Mouse (Mus musculus): ENCODE results near the gene Zwint. TPM values are rescaled to one million over a fixed set of nuclear protein-coding genes. Genes with fewer than 3 reads are reported as not detected.
A peak's percentile ranks its signal among the peaks of the same experiment; 100 is the strongest.

Gene Zwint
- total RNA-seq (2014; rRNA removed) = 60.8 and 62.7 TPM in 2 replicates
- polyA plus RNA-seq (2012; rRNA removed) = 47.7 and 50.4 TPM in 2 replicates

- TF ChIP-seq CTCF (IDR thresholded peaks at IDR 0.05; ENCODE audit: low read depth, low read length) = no peak
- TF ChIP-seq POLR2A (IDR thresholded peaks at IDR 0.05; ENCODE audit: extremely low read depth, insufficient read depth, low read length) = peak; percentile 70; the same call in 1 of the 2 replicates
Observed at GRCm38 (mm10) chr10:72654270-72655016, at the start of gene Zwint. TSS of gene Zwint (plus strand) at chr10:72654845.

GRCm38 (mm10) chr10:72613125-72613915 is 41.3 kb upstream of the Zwint start:
- no peak for DNase-seq (ENCODE audit: extremely low read depth, low read depth, low spot score)
- TF ChIP-seq POLR2A (IDR thresholded peaks at IDR 0.05; ENCODE audit: extremely low read depth, insufficient read depth, low read length) (no peak), CTCF (IDR thresholded peaks at IDR 0.05; ENCODE audit: low read depth, low read length) (no peak)
- Histone ChIP-seq H3K79me2 (ENCODE audit: control insufficient read depth, insufficient read depth, low read length) (no peaks in the 10 kb centered on the region), H3K27ac (replicated peaks; ENCODE audit: insufficient read depth, low read depth, low read length) (no peak overlapping the region), H3K36me3 (ENCODE audit: control insufficient read depth, insufficient read depth, low read length) (no peaks in the 10 kb centered on the region), H3K4me1 (ENCODE audit: control insufficient read depth, insufficient read depth, low read length) (peaks cover 3% of the 10 kb centered on the region; the same call in 1 of the 2 replicates), H3K9ac (ENCODE audit: low read depth, low read length) (no peak overlapping the region), H3K27me3 (ENCODE audit: control insufficient read depth, insufficient read depth, low read length) (no peaks in the 10 kb centered on the region), H3K4me3 (ENCODE audit: insufficient read depth, low read depth, low read length) (no peak overlapping the region)
- WGBS = 87% methylated on average over 5 of the region's 5 CpGs

More at GRCm38 (mm10) chr10:72654270-72655016, at the start of gene Zwint:
- H3K4me3 ChIP-seq (ENCODE audit: insufficient read depth, low read depth, low read length) = peak within 1 kb of the TSS; percentile 96
- WGBS = 2% methylated on average over 36 of the region's 36 CpGs
- DNase-seq (ENCODE audit: extremely low read depth, low read depth, low spot score) = peak; percentile 89
- peaks cover 8% of the 10 kb centered on the region for H3K4me1 ChIP-seq (ENCODE audit: control insufficient read depth, insufficient read depth, low read length)
- no peaks in the 10 kb centered on the region for H3K27me3 ChIP-seq (ENCODE audit: control insufficient read depth, insufficient read depth, low read length)
- peak within 1 kb of the TSS; percentile 53 for H3K27ac ChIP-seq (replicated peaks; ENCODE audit: insufficient read depth, low read depth, low read length)
- peaks cover 14% of the 10 kb centered on the region for H3K79me2 ChIP-seq (ENCODE audit: control insufficient read depth, insufficient read depth, low read length)
- peak within 1 kb of the TSS; percentile 90 for H3K9ac ChIP-seq (ENCODE audit: low read depth, low read length)
- H3K36me3 ChIP-seq (ENCODE audit: control insufficient read depth, insufficient read depth, low read length) = peaks cover 13% of the 10 kb centered on the region; the same call in 1 of the 2 replicates

GRCm38 (mm10) chr10:72616153-72616552 is 38.5 kb upstream of the Zwint start:
- no peaks in the 10 kb centered on the region for H3K27me3 ChIP-seq (ENCODE audit: control insufficient read depth, insufficient read depth, low read length)
- H3K27ac ChIP-seq (replicated peaks; ENCODE audit: insufficient read depth, low read depth, low read length) = no peak overlapping the region
- 30% methylated on average over 2 of the region's 2 CpGs for WGBS

GRCm38 (mm10) chr10:72620527-72620926 is 34.1 kb upstream of the Zwint start:
- no peak overlapping the region for H3K9ac ChIP-seq (ENCODE audit: low read depth, low read length)
- H3K4me1 ChIP-seq (ENCODE audit: control insufficient read depth, insufficient read depth, low read length) = peaks cover 3% of the 10 kb centered on the region; the same call in 1 of the 2 replicates
- TF ChIP-seq POLR2A (IDR thresholded peaks at IDR 0.05; ENCODE audit: extremely low read depth, insufficient read depth, low read length) = no peak
- no peak for TF ChIP-seq CTCF (IDR thresholded peaks at IDR 0.05; ENCODE audit: low read depth, low read length)
- no peaks in the 10 kb centered on the region for H3K36me3 ChIP-seq (ENCODE audit: control insufficient read depth, insufficient read depth, low read length)
- H3K4me3 ChIP-seq (ENCODE audit: insufficient read depth, low read depth, low read length) = no peak overlapping the region
- 53% methylated on average over 2 of the region's 2 CpGs for WGBS
- H3K27ac ChIP-seq (replicated peaks; ENCODE audit: insufficient read depth, low read depth, low read length) = no peak overlapping the region
- no peaks in the 10 kb centered on the region for H3K27me3 ChIP-seq (ENCODE audit: control insufficient read depth, insufficient read depth, low read length)
- no peaks in the 10 kb centered on the region for H3K79me2 ChIP-seq (ENCODE audit: control insufficient read depth, insufficient read depth, low read length)
- peak; percentile 21 for DNase-seq (ENCODE audit: extremely low read depth, low read depth, low spot score)

More at GRCm38 (mm10) chr10:72616153-72616552, 38.5 kb upstream of the Zwint start:
- no peak overlapping the region for H3K4me3 ChIP-seq (ENCODE audit: insufficient read depth, low read depth, low read length)
- H3K36me3 ChIP-seq (ENCODE audit: control insufficient read depth, insufficient read depth, low read length) = no peaks in the 10 kb centered on the region
- H3K79me2 ChIP-seq (ENCODE audit: control insufficient read depth, insufficient read depth, low read length) = no peaks in the 10 kb centered on the region
- no peak overlapping the region for H3K9ac ChIP-seq (ENCODE audit: low read depth, low read length)
- TF ChIP-seq POLR2A (IDR thresholded peaks at IDR 0.05; ENCODE audit: extremely low read depth, insufficient read depth, low read length) = no peak
- TF ChIP-seq CTCF (IDR thresholded peaks at IDR 0.05; ENCODE audit: low read depth, low read length) = no peak
- DNase-seq (ENCODE audit: extremely low read depth, low read depth, low spot score) = peak; percentile 73
- H3K4me1 ChIP-seq (ENCODE audit: control insufficient read depth, insufficient read depth, low read length) = peaks cover 3% of the 10 kb centered on the region; the same call in 1 of the 2 replicates

- no peaks in the 10 kb centered on the region for H3K79me2 ChIP-seq (ENCODE audit: control insufficient read depth, insufficient read depth, low read length)
- no peak overlapping the region for H3K27ac ChIP-seq (replicated peaks; ENCODE audit: insufficient read depth, low read depth, low read length)
- TF ChIP-seq CTCF (IDR thresholded peaks at IDR 0.05; ENCODE audit: low read depth, low read length) (no peak), POLR2A (IDR thresholded peaks at IDR 0.05; ENCODE audit: extremely low read depth, insufficient read depth, low read length) (no peak)
- no peak overlapping the region for H3K4me3 ChIP-seq (ENCODE audit: insufficient read depth, low read depth, low read length)
- H3K36me3 ChIP-seq (ENCODE audit: control insufficient read depth, insufficient read depth, low read length) = no peaks in the 10 kb centered on the region
- H3K27me3 ChIP-seq (ENCODE audit: control insufficient read depth, insufficient read depth, low read length) = no peaks in the 10 kb centered on the region
- H3K9ac ChIP-seq (ENCODE audit: low read depth, low read length) = no peak overlapping the region
- H3K4me1 ChIP-seq (ENCODE audit: control insufficient read depth, insufficient read depth, low read length) = no peaks in the 10 kb centered on the region
- 41% methylated on average over 8 of the region's 8 CpGs for WGBS
- no peak for DNase-seq (ENCODE audit: extremely low read depth, low read depth, low spot score)
Observed at GRCm38 (mm10) chr10:72623561-72623960, 31.1 kb upstream of the Zwint start.
